In the genomic region with DNA sequence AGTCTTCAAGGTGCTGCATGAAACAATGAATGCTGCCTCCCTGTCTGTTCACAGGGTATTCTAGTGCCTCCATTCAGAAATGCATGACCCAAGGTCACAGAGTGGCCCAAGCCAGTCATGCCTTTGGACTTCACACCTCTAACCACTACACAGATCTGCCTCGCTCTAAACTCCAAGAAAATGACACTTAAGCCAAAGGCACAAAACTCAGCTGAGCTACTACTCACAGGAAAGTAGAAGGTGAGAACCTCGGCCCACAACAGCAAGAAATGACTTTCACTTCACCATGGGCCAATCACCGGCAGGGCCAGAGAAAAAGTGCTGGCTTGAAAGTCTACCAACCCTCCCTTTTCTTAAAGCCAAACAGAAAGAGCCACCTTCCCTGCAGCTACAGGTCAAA, we compare ENCODE assay signal across 9 mouse cellular contexts. TPM values are rescaled to one million over a fixed set of nuclear protein-coding genes. Genes with fewer than 3 reads are reported as not detected.
A peak's percentile ranks its signal among the peaks of the same experiment; 100 is the strongest.
DNase-seq lines count a peak whose midpoint lies in the region; ATAC-seq and TF ChIP-seq lines count a peak whose summit lies in the region.
"Had no signal": no experiment of that assay in that cellular context is flagged by ENCODE, and none has a peak within 500 bp of the region (broad histone marks: within the 10 kb centered on the region; RNA-seq: fewer than 3 reads in every experiment).

No protein-coding gene starts in this region.

- no peak overlapping the region for H3K4me3 ChIP-seq in heart, embryonic 10.5 days
- no peak overlapping the region for H3K4me3 ChIP-seq in liver, embryonic 12.5 days
- H3K4me3 ChIP-seq in small intestine, adult 2 months (ENCODE audit: low read depth, low read length): no peak overlapping the region

- H3K36me3 ChIP-seq in heart, embryonic 10.5 days: peaks cover 21% of the 10 kb centered on the region
- H3K36me3 ChIP-seq in liver, embryonic 12.5 days: peaks cover 18% of the 10 kb centered on the region
- peaks cover 12% of the 10 kb centered on the region for H3K36me3 ChIP-seq in small intestine, adult 2 months (ENCODE audit: control insufficient read depth, insufficient read depth, low read length)

- H3K4me1 ChIP-seq in heart, embryonic 10.5 days: peaks cover 86% of the 10 kb centered on the region
- peaks cover 55% of the 10 kb centered on the region for H3K4me1 ChIP-seq in liver, embryonic 12.5 days
- H3K4me1 ChIP-seq in small intestine, adult 2 months (ENCODE audit: control insufficient read depth, insufficient read depth, insufficient read length, low read length): peaks cover 54% of the 10 kb centered on the region

- DNase-seq in heart, embryonic 10.5 days (ENCODE audit: low spot score): no peak
- DNase-seq in heart, postnatal 36 days: no peak
- DNase-seq in liver: no peak
- no peak for DNase-seq in urinary bladder, postnatal 4 days (ENCODE audit: low spot score in 2 of 2)
- no peak for DNase-seq in spleen, adult 12 weeks (ENCODE audit: low spot score)
- DNase-seq: B cell, adult 2 months had no signal

- 75% methylated on average over 3 of the region's 3 CpGs for WGBS in heart, embryonic 10.5 days
- 63% methylated on average over 3 of the region's 3 CpGs for WGBS in liver, embryonic 12.5 days (ENCODE audit: insufficient replicate concordance)
- WGBS in small intestine, adult 2 months: 15% methylated on average over 3 of the region's 3 CpGs

- TF ChIP-seq CTCF in small intestine, adult 2 months (IDR thresholded peaks at IDR 0.05; ENCODE audit: extremely low read depth, insufficient read length, insufficient replicate concordance, low read depth, low read length): no peak

- H3K4me2 ChIP-seq in liver, embryonic 12.5 days: no peak overlapping the region

- peak overlapping the region; percentile 37; the same call in 1 of the 2 replicates for H3K27ac ChIP-seq in heart, embryonic 10.5 days
- H3K27ac ChIP-seq in liver, embryonic 12.5 days: peak overlapping the region; percentile 16; the same call in 1 of the 2 replicates
- H3K27ac ChIP-seq in small intestine, adult 2 months (ENCODE audit: insufficient read depth, low read depth, low read length): peak overlapping the region; percentile 88

- no peak for ATAC-seq in liver, embryonic 12.5 days
- ATAC-seq in inflammation-experienced regulatory T-cells, adult 6 months: peak; percentile 68

- H3K9me3 ChIP-seq in heart, embryonic 10.5 days: no peaks in the 10 kb centered on the region
- no peaks in the 10 kb centered on the region for H3K9me3 ChIP-seq in liver, embryonic 12.5 days (replicated peaks)

- no peak overlapping the region for H3K9ac ChIP-seq in liver, embryonic 12.5 days

- TF ChIP-seq POLR2A in small intestine, adult 2 months (IDR thresholded peaks at IDR 0.05; ENCODE audit: low read depth, low read length): no peak

- no peaks in the 10 kb centered on the region for H3K27me3 ChIP-seq in heart, embryonic 10.5 days (ENCODE audit: insufficient read depth, poor library complexity, severe bottlenecking)
- no peaks in the 10 kb centered on the region for H3K27me3 ChIP-seq in liver, embryonic 12.5 days (replicated peaks)
- no peaks in the 10 kb centered on the region for H3K27me3 ChIP-seq in small intestine, adult 2 months (ENCODE audit: control insufficient read depth, insufficient read depth, low read length)

- intact Hi-C loops in heart, postnatal 36 days (cut with DNase I): loop anchor here (5.0 kb wide), 1 partner anchor 39 kb away; a partner anchor contains a TSS

RNA-seq across cellular contexts. Expression of a gene that starts 14.6 kb away (rescaled TPM):
- 7.5 and 11.3 TPM in 2 replicates for polyA plus RNA-seq in heart, embryonic 10.5 days (2016; fragmentation: Nextera tagmentation; extraction: Ambion mirVana)
- total RNA-seq in heart, postnatal 36 days (2021): 10 to 100 TPM; 53.3 to 56.8 TPM
- polyA plus RNA-seq in liver, embryonic 12.5 days (2016; fragmentation: Nextera tagmentation; extraction: Ambion mirVana): 3.5 and 3.8 TPM in 2 replicates
- 10 to 100 TPM; 10.7 to 26.8 (median 26.8) TPM for polyA plus RNA-seq in inflammation-experienced regulatory T-cells, adult 6 months (2017; shearing (Covaris generic))
- 27.8 and 48.0 TPM in 2 replicates for polyA plus RNA-seq in small intestine, adult 2 months (2012; rRNA removed)

RNA-seq across cellular contexts. Expression of a gene that starts 41.8 kb away (rescaled TPM):
- 77.0 and 87.4 TPM in 2 replicates for polyA plus RNA-seq in heart, embryonic 10.5 days (2016; fragmentation: Nextera tagmentation; extraction: Ambion mirVana)
- total RNA-seq in heart, postnatal 36 days (2021): 10 to 100 TPM; 14.5 to 18.3 TPM
- 25.8 and 31.2 TPM in 2 replicates for polyA plus RNA-seq in liver, embryonic 12.5 days (2016; fragmentation: Nextera tagmentation; extraction: Ambion mirVana)
- polyA plus RNA-seq in inflammation-experienced regulatory T-cells, adult 6 months (2017; shearing (Covaris generic)): 10 to 100 TPM; 44.3 to 57.3 (median 51.6) TPM
- 22.5 and 52.0 TPM in 2 replicates for polyA plus RNA-seq in small intestine, adult 2 months (2012; rRNA removed)

Comparison
In these comparisons a context has a peak if more than half of its experiments do, and no peak if none do; other contexts are left out.
1. H3K27ac ChIP-seq: peak in every context shown above with its lines; median percentile 88 in small intestine, adult 2 months; 37 in heart, embryonic 10.5 days; 16 in liver, embryonic 12.5 days.